Mouse (Mus musculus) megakaryocyte, embryonic 14.5 days (primary cell): ENCODE data around the gene Ndufv1.

ENCODE experiments used
- FLI1 ChIP-seq: IDR thresholded peaks from 2 replicates; pipeline ENCODE4 v1.6.1; 2012; ENCODE audit warnings: low read length, inconsistent platforms, mixed read lengths
- GATA1 ChIP-seq: IDR thresholded peaks from 3 replicates; pipeline ENCODE4 v1.6.1; 2012; ENCODE audit warnings: mixed read lengths, low read length, inconsistent platforms, borderline replicate concordance

- TF ChIP-seq GATA1 (no peak), FLI1 (no peak)
These were observed 28.9 kb downstream of the Ndufv1 start for GRCm38 (mm10) chr19:3983527-3984200.
